Mouse (Mus musculus) spleen, adult 10 weeks (tissue): Measurements from ENCODE around the gene Ifi203. TPM values are rescaled to one million over a fixed set of nuclear protein-coding genes. Genes with fewer than 3 reads are reported as not detected.

Source experiments
- polyA plus RNA-seq: library from polyadenylated mRNA; stranded (reverse); fragments of 350-450 nt; fragmentation: Illumina TruSeq; extraction: RNeasy Lipid Tissue Mini Kit (QIAGEN cat#74804); gene quantifications from one replicate; pipeline ENCODE4 v1.2.3, GENCODE M21; 2015; ENCODE audit warnings: low replicate concordance; ENCODE audit not compliant: insufficient read depth

The Ifi203 gene
- 491 TPM for polyA plus RNA-seq

GRCm38 (mm10) chr1:173941924-173942779, at the start of gene Ifi203, which contains the start of gene Mndal:
Gene Ifi203 (minus strand): TSS chr1:173942672.
Gene Mndal (minus strand): TSS chr1:173942491.

DNA sequence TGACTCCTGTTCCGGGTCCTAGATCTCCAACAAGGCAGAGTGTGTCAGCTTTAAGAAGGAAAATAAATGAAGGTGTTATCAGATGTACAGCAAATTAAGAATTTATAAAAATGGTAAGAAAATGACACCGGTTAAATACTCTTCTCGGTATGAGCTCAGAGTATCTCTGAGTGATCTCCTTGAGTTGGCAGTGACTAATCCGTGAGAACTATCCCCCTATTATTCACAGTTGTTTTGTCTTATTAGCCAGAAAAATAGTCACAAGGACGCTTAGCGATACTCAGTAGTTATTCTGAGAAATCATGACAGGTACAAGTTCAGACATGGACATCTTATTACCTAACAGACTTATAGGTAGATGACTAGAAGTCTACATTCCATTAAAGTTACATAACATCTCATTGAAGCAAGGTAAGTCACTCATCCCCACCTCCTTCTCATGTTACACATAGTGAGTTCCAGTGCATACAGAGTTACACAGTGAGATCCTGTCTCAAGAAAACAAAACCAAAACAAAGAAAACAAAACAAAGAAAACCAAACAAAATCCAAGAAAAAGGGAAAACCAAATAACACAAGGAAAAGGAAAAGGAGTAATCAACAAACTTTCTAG, 40.3 kb upstream of the Ifi203 start, which contains the start of gene Ifi202b:
Gene Ifi202b, minus strand, starts transcription at position 51 of the 612 bp plus-strand sequence.

GRCm38 (mm10) chr1:173912548-173913255, 29.8 kb downstream of the Ifi203 start, which contains the start of gene Ifi211:
Gene Ifi211 (minus strand): TSS chr1:173913046.

Other genes starting within 250 kb of the Ifi203 start
- gene Ifi207, start 200.9 kb downstream of the Ifi203 start, polyA plus RNA-seq, result 38.3 TPM
- gene Ifi204, start 175.7 kb downstream of the Ifi203 start, polyA plus RNA-seq, result 35.0 TPM
- 31.5 TPM for gene Ifi211, start 29.6 kb downstream of the Ifi203 start, polyA plus RNA-seq
- 843 TPM for gene Mndal, start 181 bp downstream of the Ifi203 start, polyA plus RNA-seq
- gene Ifi202b, start 40.1 kb upstream of the Ifi203 start, polyA plus RNA-seq, result not detected
- 77.1 TPM for gene Ifi205, start 89.1 kb upstream of the Ifi203 start, polyA plus RNA-seq
- 1.1 TPM for gene Olfr433, start 98.0 kb upstream of the Ifi203 start, polyA plus RNA-seq
- 0.10 TPM for gene Olfr432, start 106.5 kb upstream of the Ifi203 start, polyA plus RNA-seq
- not detected for gene Olfr430, start 123.9 kb upstream of the Ifi203 start, polyA plus RNA-seq
- not detected for gene Olfr429, start 141.7 kb upstream of the Ifi203 start, polyA plus RNA-seq
- gene Olfr427, start 154.2 kb upstream of the Ifi203 start, polyA plus RNA-seq, result not detected
- not detected for gene Olfr231, start 178.5 kb upstream of the Ifi203 start, polyA plus RNA-seq
- gene Olfr424, start 188.8 kb upstream of the Ifi203 start, polyA plus RNA-seq, result not detected
- not detected for gene Olfr420, start 213.0 kb upstream of the Ifi203 start, polyA plus RNA-seq
- 12.5 TPM for gene Spta1, start 230.1 kb upstream of the Ifi203 start, polyA plus RNA-seq